Mouse (Mus musculus) embryonic facial prominence, embryonic 10.5 days (tissue): ENCODE measurements at regions not wholly inside any gene's neighbourhood (a gene's known extent, or its start where the extent isn't known, plus 50 kb on each side); places are given as distances from the start of the nearest gene placed in this dataset.
A peak's percentile ranks its signal among the peaks of the same experiment; 100 is the strongest.

Source experiments
- DNase-seq: peaks from one replicate; pipeline ENCODE4 v3.0.0-alpha.2; 2017; ENCODE audit warnings: low spot score
- H3K27ac ChIP-seq: fragments of 300-500 bp; sonication (generic); replicated peaks from 2 replicates; pipeline ENCODE4 v1.5.1; 2016; ENCODE audit warnings: mild to moderate bottlenecking
- H3K27me3 ChIP-seq: fragments of 300-500 bp; sonication (generic); replicated peaks from 2 replicates; pipeline ENCODE4 v1.6.1; 2016; ENCODE audit warnings: low read depth, mild to moderate bottlenecking; ENCODE audit not compliant: poor library complexity, severe bottlenecking
- H3K36me3 ChIP-seq: fragments of 300-500 bp; sonication (generic); replicated peaks from 2 replicates; pipeline ENCODE4 v1.6.1; 2016; ENCODE audit warnings: mild to moderate bottlenecking, moderate library complexity
- H3K4me1 ChIP-seq: fragments of 300-500 bp; sonication (generic); 2 replicates; pipeline ENCODE4 v1.6.1; 2016
- H3K4me3 ChIP-seq: fragments of 300-500 bp; sonication (generic); 2 replicates; pipeline ENCODE4 v1.5.1; 2016; ENCODE audit warnings: mild to moderate bottlenecking, moderate library complexity
- H3K9me3 ChIP-seq: fragments of 300-500 bp; sonication (generic); 2 replicates; pipeline ENCODE4 v1.6.1; 2016; ENCODE audit warnings: mild to moderate bottlenecking
- WGBS: fragments of 180-500 bp; shearing (Covaris S2); methylation state at CpG from one replicate; pipeline ENCODE4 v1.1.7; 2016; 5-methylcytosine and 5-hydroxymethylcytosine counted together

GRCm38 (mm10) chr13:90476880-90477279 lies 387.5 kb upstream of the Xrcc4 start:
- no peaks in the 10 kb centered on the region for H3K9me3 ChIP-seq
- no peaks in the 10 kb centered on the region for H3K36me3 ChIP-seq
- H3K4me1 ChIP-seq, result no peaks in the 10 kb centered on the region
- no peak overlapping the region for H3K27ac ChIP-seq
- no peaks in the 10 kb centered on the region for H3K27me3 ChIP-seq
- no peak overlapping the region for H3K4me3 ChIP-seq
- DNase-seq, result no peak
- 81% methylated on average over 2 of the region's 2 CpGs for WGBS

GRCm38 (mm10) chr13:90474507-90474906 lies 385.1 kb upstream of the Xrcc4 start:
- no peaks in the 10 kb centered on the region for H3K27me3 ChIP-seq
- no peak overlapping the region for H3K27ac ChIP-seq
- no peak overlapping the region for H3K4me3 ChIP-seq
- H3K4me1 ChIP-seq, result no peaks in the 10 kb centered on the region
- DNase-seq, result no peak
- H3K9me3 ChIP-seq, result no peaks in the 10 kb centered on the region
- 93% methylated on average over 6 of the region's 6 CpGs for WGBS
- no peaks in the 10 kb centered on the region for H3K36me3 ChIP-seq

- no peaks in the 10 kb centered on the region for H3K4me1 ChIP-seq
- H3K4me3 ChIP-seq, result no peak overlapping the region
- H3K27ac ChIP-seq, result no peak overlapping the region
- no peaks in the 10 kb centered on the region for H3K27me3 ChIP-seq
- no peak for DNase-seq
- no peaks in the 10 kb centered on the region for H3K9me3 ChIP-seq
- H3K36me3 ChIP-seq, result no peaks in the 10 kb centered on the region
Observed at GRCm38 (mm10) chr13:90474053-90474452, 384.6 kb upstream of the Xrcc4 start.

GRCm38 (mm10) chr13:90473041-90473825 lies 383.8 kb upstream of the Xrcc4 start:
- H3K36me3 ChIP-seq, result no peaks in the 10 kb centered on the region
- no peak overlapping the region for H3K4me3 ChIP-seq
- H3K27ac ChIP-seq, result no peak overlapping the region
- H3K4me1 ChIP-seq, result no peaks in the 10 kb centered on the region
- no peak for DNase-seq
- H3K27me3 ChIP-seq, result no peaks in the 10 kb centered on the region
- no peaks in the 10 kb centered on the region for H3K9me3 ChIP-seq
- 87% methylated on average over 8 of the region's 8 CpGs for WGBS

- 25% methylated on average over 5 of the region's 5 CpGs for WGBS
Observed at GRCm38 (mm10) chr13:90466096-90466495, 376.7 kb upstream of the Xrcc4 start.

GRCm38 (mm10) chr13:90464051-90464450 lies 374.6 kb upstream of the Xrcc4 start:
- no peak overlapping the region; the same call in 1 of the 2 replicates for H3K27ac ChIP-seq
- H3K9me3 ChIP-seq, result no peaks in the 10 kb centered on the region
- H3K27me3 ChIP-seq, result no peaks in the 10 kb centered on the region
- no peak overlapping the region for H3K4me3 ChIP-seq
- H3K4me1 ChIP-seq, result peaks cover 7% of the 10 kb centered on the region
- DNase-seq, result no peak
- WGBS, result 74% methylated on average over 2 of the region's 2 CpGs
- H3K36me3 ChIP-seq, result no peaks in the 10 kb centered on the region

More at GRCm38 (mm10) chr13:90466096-90466495, 376.7 kb upstream of the Xrcc4 start:
- peaks cover 7% of the 10 kb centered on the region for H3K4me1 ChIP-seq
- no peaks in the 10 kb centered on the region for H3K9me3 ChIP-seq
- peak; percentile 65 for DNase-seq
- H3K4me3 ChIP-seq, result no peak overlapping the region
- H3K36me3 ChIP-seq, result no peaks in the 10 kb centered on the region
- no peaks in the 10 kb centered on the region for H3K27me3 ChIP-seq
- no peak overlapping the region for H3K27ac ChIP-seq

GRCm38 (mm10) chr13:90463381-90463780 lies 374.0 kb upstream of the Xrcc4 start:
- Histone ChIP-seq H3K4me3 (no peak overlapping the region), H3K9me3 (no peaks in the 10 kb centered on the region), H3K36me3 (no peaks in the 10 kb centered on the region), H3K4me1 (peaks cover 7% of the 10 kb centered on the region), H3K27me3 (no peaks in the 10 kb centered on the region), H3K27ac (no peak overlapping the region)
- 87% methylated on average over 2 of the region's 2 CpGs for WGBS
- DNase-seq, result no peak

GRCm38 (mm10) chr13:90454631-90455030 lies 365.2 kb upstream of the Xrcc4 start:
- H3K36me3 ChIP-seq, result no peaks in the 10 kb centered on the region
- no peaks in the 10 kb centered on the region for H3K27me3 ChIP-seq
- H3K4me1 ChIP-seq, result no peaks in the 10 kb centered on the region
- DNase-seq, result no peak
- no peak overlapping the region for H3K4me3 ChIP-seq
- no peak overlapping the region for H3K27ac ChIP-seq
- peaks cover 9% of the 10 kb centered on the region for H3K9me3 ChIP-seq

GRCm38 (mm10) chr13:90426901-90427300 lies 337.5 kb upstream of the Xrcc4 start:
- Histone ChIP-seq H3K27me3 (no peaks in the 10 kb centered on the region), H3K9me3 (peaks cover 4% of the 10 kb centered on the region; the same call in 1 of the 2 replicates), H3K4me1 (peaks cover 7% of the 10 kb centered on the region; the same call in 1 of the 2 replicates), H3K36me3 (no peaks in the 10 kb centered on the region), H3K27ac (no peak overlapping the region), H3K4me3 (no peak overlapping the region)
- no peak for DNase-seq
- WGBS, result 87% methylated on average over 3 of the region's 3 CpGs

- peak overlapping the region; percentile 24; the same call in 1 of the 2 replicates for H3K27ac ChIP-seq
- no peak overlapping the region for H3K4me3 ChIP-seq
- H3K4me1 ChIP-seq, result peaks cover 12% of the 10 kb centered on the region
- WGBS, result 40% methylated on average over 1 of the region's 1 CpGs
- no peaks in the 10 kb centered on the region for H3K36me3 ChIP-seq
- peaks cover 4% of the 10 kb centered on the region; the same call in 1 of the 2 replicates for H3K9me3 ChIP-seq
- H3K27me3 ChIP-seq, result no peaks in the 10 kb centered on the region
- no peak for DNase-seq
Observed at GRCm38 (mm10) chr13:90425379-90425778, 336.0 kb upstream of the Xrcc4 start.

- Histone ChIP-seq H3K27me3 (no peaks in the 10 kb centered on the region), H3K27ac (no peak overlapping the region), H3K4me3 (no peak overlapping the region), H3K4me1 (peaks cover 12% of the 10 kb centered on the region), H3K9me3 (peaks cover 2% of the 10 kb centered on the region; the same call in 1 of the 2 replicates), H3K36me3 (no peaks in the 10 kb centered on the region)
- DNase-seq, result no peak
- 93% methylated on average over 5 of the region's 5 CpGs for WGBS
Observed at GRCm38 (mm10) chr13:90424541-90424940, 335.1 kb upstream of the Xrcc4 start.

- 29% methylated on average over 4 of the region's 4 CpGs for WGBS
- Histone ChIP-seq H3K36me3 (no peaks in the 10 kb centered on the region), H3K4me3 (no peak overlapping the region), H3K27me3 (no peaks in the 10 kb centered on the region), H3K27ac (peak overlapping the region; percentile 57; the same call in 1 of the 2 replicates), H3K9me3 (no peaks in the 10 kb centered on the region), H3K4me1 (peaks cover 12% of the 10 kb centered on the region)
- DNase-seq, result peak; percentile 32
Observed at GRCm38 (mm10) chr13:90420966-90421365, 331.6 kb upstream of the Xrcc4 start.

- no peak overlapping the region for H3K27ac ChIP-seq
- no peak overlapping the region for H3K4me3 ChIP-seq
- H3K36me3 ChIP-seq, result no peaks in the 10 kb centered on the region
- H3K9me3 ChIP-seq, result no peaks in the 10 kb centered on the region
- no peak for DNase-seq
- no peaks in the 10 kb centered on the region for H3K4me1 ChIP-seq
- H3K27me3 ChIP-seq, result no peaks in the 10 kb centered on the region
- WGBS, result 92% methylated on average over 4 of the region's 4 CpGs
Observed at GRCm38 (mm10) chr13:90404392-90404791, 315.0 kb upstream of the Xrcc4 start.
